In genomic region chr1:191575458-191576247, GRCm38 (mm10) we compare ENCODE assay signal across 8 mouse cellular contexts. TPM values are rescaled to one million over a fixed set of nuclear protein-coding genes. Genes with fewer than 3 reads are reported as not detected.
DNase-seq lines count a peak whose midpoint lies in the region; ATAC-seq lines count a peak whose summit lies in the region.

Gene Dtl, minus strand, starts transcription at chr1:191575544.
Gene Ints7, plus strand, starts transcription at chr1:191575636.

- peak within 1 kb of the TSS; percentile 56 for H3K4me2 ChIP-seq in hindbrain, embryonic 11.5 days (replicated peaks; ENCODE audit: low read depth, low read length)

- H3K27ac ChIP-seq in hindbrain, embryonic 11.5 days (ENCODE audit: low read depth, low read length), result peak within 1 kb of the TSS; percentile 56

- WGBS in hindbrain, embryonic 11.5 days, result under 1% methylated on average over 69 of the region's 70 CpGs

- no peaks in the 10 kb centered on the region for H3K36me3 ChIP-seq in hindbrain, embryonic 11.5 days (ENCODE audit: control insufficient read depth, insufficient read depth, low read length)

- peak; percentile 100 for DNase-seq in Muller cell, postnatal 12 days (ENCODE audit: inconsistent ontology term)
- peak; percentile 99 for DNase-seq in cerebellum, adult 9-11 months
- peak; percentile 95 to 99 for DNase-seq in frontal cortex, adult 2 months (ENCODE audit: extremely low spot score in 1 of 2, low spot score in 1 of 2)
- DNase-seq in hindbrain, embryonic 11.5 days (ENCODE audit: low spot score), result peak; percentile 100
- peak; percentile 99 to 100 for DNase-seq in layer of hippocampus, postnatal 10 days (ENCODE audit: low spot score in 2 of 2)
- DNase-seq in lung, postnatal 10 days, result peak; percentile 100
- peak; percentile 100 for DNase-seq in ovary, postnatal 36 days (ENCODE audit: low spot score)
- DNase-seq in thymus, postnatal 25 days, result peak; percentile 100

- peak; percentile 99 for ATAC-seq in hindbrain, embryonic 11.5 days (ENCODE audit: low FRiP score)

- H3K9me3 ChIP-seq in hindbrain, embryonic 11.5 days (ENCODE audit: control insufficient read depth, low read length), result no peaks in the 10 kb centered on the region

- H3K4me3 ChIP-seq in hindbrain, embryonic 11.5 days (ENCODE audit: low read depth, low read length), result peak within 1 kb of the TSS; percentile 70

- no peaks in the 10 kb centered on the region for H3K27me3 ChIP-seq in hindbrain, embryonic 11.5 days (ENCODE audit: control insufficient read depth, insufficient read depth, low read length)

- H3K9ac ChIP-seq in hindbrain, embryonic 11.5 days (ENCODE audit: low read depth, low read length), result peak within 1 kb of the TSS; percentile 77

- H3K4me1 ChIP-seq in hindbrain, embryonic 11.5 days (replicated peaks; ENCODE audit: control insufficient read depth, insufficient read depth, low read length), result peaks cover 2% of the 10 kb centered on the region

RNA-seq across cellular contexts. Expression of gene Dtl, which starts in this region (rescaled TPM):
- 3.5 and 4.3 TPM in 2 replicates for polyA plus RNA-seq in frontal cortex, adult 2 months (2012; rRNA removed)
- 53.4 and 53.6 TPM in 2 replicates for polyA plus RNA-seq in hindbrain, embryonic 11.5 days (2014; fragmentation: Nextera tagmentation; extraction: Ambion mirVana)
- total RNA-seq in layer of hippocampus, postnatal 10 days (2021), result 1 to 10 TPM; 2.1 to 3.0 TPM

RNA-seq across cellular contexts. Expression of gene Ints7, which starts in this region (rescaled TPM):
- polyA plus RNA-seq in frontal cortex, adult 2 months (2012; rRNA removed), result 43.5 and 44.2 TPM in 2 replicates
- 50.0 and 50.2 TPM in 2 replicates for polyA plus RNA-seq in hindbrain, embryonic 11.5 days (2014; fragmentation: Nextera tagmentation; extraction: Ambion mirVana)
- total RNA-seq in layer of hippocampus, postnatal 10 days (2021), result 10 to 100 TPM; 27.6 to 28.9 TPM

Comparison
In these comparisons a context has a peak if more than half of its experiments do, and no peak if none do; other contexts are left out.
1. Peak in every context shown above with its lines: DNase-seq, ATAC-seq, H3K4me3 ChIP-seq and H3K27ac ChIP-seq.
2. RNA of gene Dtl (polyA plus RNA-seq): 53.4 to 53.6 TPM in hindbrain, embryonic 11.5 days; 3.5 to 4.3 TPM in frontal cortex, adult 2 months; every median in the first group is over 10 times any median in the second.